27 mouse cellular contexts compared by ENCODE assay signal in the genomic region with DNA sequence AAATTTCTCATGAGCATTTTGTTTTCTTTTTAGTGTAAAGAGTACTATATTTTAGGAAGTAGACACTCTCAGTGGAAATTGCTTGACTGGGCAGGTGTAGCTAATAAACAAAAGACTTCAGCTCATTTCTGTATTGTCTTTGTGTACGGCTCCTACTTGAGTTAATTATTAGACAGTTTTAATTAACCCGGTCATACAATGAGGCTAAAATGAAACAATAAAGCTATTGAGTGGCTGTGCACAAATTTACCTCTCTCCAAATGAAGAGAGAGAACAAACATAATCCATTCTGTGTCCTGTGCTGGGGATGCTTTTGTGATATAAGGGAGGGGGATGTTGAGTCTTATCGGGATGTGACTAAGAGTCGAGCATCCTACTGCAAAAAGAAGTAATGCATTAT. TPM values are rescaled to one million over a fixed set of nuclear protein-coding genes. Genes with fewer than 3 reads are reported as not detected.
DNase-seq lines count a peak whose midpoint lies in the region; ATAC-seq and TF ChIP-seq lines count a peak whose summit lies in the region.
"Had no signal": no experiment of that assay in that cellular context is flagged by ENCODE, and none has a peak within 500 bp of the region (broad histone marks: within the 10 kb centered on the region; RNA-seq: fewer than 3 reads in every experiment).

No protein-coding gene starts in this region.

- no peak for ATAC-seq in forebrain, embryonic 14.5 days
- ATAC-seq in forebrain, embryonic 15.5 days (replicated peaks), result no peak
- peak; percentile 58; the same call in 1 of the 2 replicates for ATAC-seq in kidney, embryonic 15.5 days (replicated peaks; ENCODE audit: low FRiP score)
- ATAC-seq: activated CD4-positive, CD25-positive, alpha-beta regulatory T cell, adult 4 months; CD4-positive, CD25-positive, alpha-beta regulatory T cell, adult 4 months; forebrain, embryonic 16.5 days; Patski had no signal

- no peaks in the 10 kb centered on the region for H3K9me3 ChIP-seq in forebrain, embryonic 14.5 days (replicated peaks; ENCODE audit: control insufficient read depth, low read length)
- H3K9me3 ChIP-seq in forebrain, embryonic 15.5 days, result no peaks in the 10 kb centered on the region
- no peaks in the 10 kb centered on the region for H3K9me3 ChIP-seq in kidney, embryonic 15.5 days (replicated peaks)
- H3K9me3 ChIP-seq: embryonic facial prominence, embryonic 13.5 days; embryonic facial prominence, embryonic 15.5 days; forebrain, embryonic 10.5 days; forebrain, embryonic 12.5 days; G1E had no signal

- no peak overlapping the region for H3K4me2 ChIP-seq in forebrain, embryonic 14.5 days (ENCODE audit: low read length)
- H3K4me2 ChIP-seq in forebrain, embryonic 15.5 days (replicated peaks), result no peak overlapping the region
- H3K4me2 ChIP-seq in kidney, embryonic 15.5 days, result no peak overlapping the region
- H3K4me2 ChIP-seq: embryonic facial prominence, embryonic 13.5 days; embryonic facial prominence, embryonic 15.5 days; forebrain, embryonic 12.5 days had no signal

- H3K27ac ChIP-seq in forebrain, embryonic 14.5 days (ENCODE audit: low read depth, low read length), result no peak overlapping the region
- H3K27ac ChIP-seq in forebrain, embryonic 15.5 days (replicated peaks), result no peak overlapping the region
- H3K27ac ChIP-seq in kidney, embryonic 15.5 days, result no peak overlapping the region
- H3K27ac ChIP-seq: embryonic facial prominence, embryonic 13.5 days; embryonic facial prominence, embryonic 15.5 days; forebrain, embryonic 10.5 days; forebrain, embryonic 12.5 days had no signal

- no peaks in the 10 kb centered on the region for H3K27me3 ChIP-seq in forebrain, embryonic 14.5 days (replicated peaks; ENCODE audit: control insufficient read depth, insufficient read depth, low read length)
- no peaks in the 10 kb centered on the region for H3K27me3 ChIP-seq in forebrain, embryonic 15.5 days
- no peaks in the 10 kb centered on the region; the same call in 1 of the 2 replicates for H3K27me3 ChIP-seq in kidney, embryonic 15.5 days
- H3K27me3 ChIP-seq: CH12.LX; embryonic facial prominence, embryonic 13.5 days; embryonic facial prominence, embryonic 15.5 days; forebrain, embryonic 12.5 days had no signal

- no peak for TF ChIP-seq CTCF in brain, embryonic 14.5 days (IDR thresholded peaks at IDR 0.05; ENCODE audit: borderline replicate concordance, extremely low read depth, insufficient read depth, insufficient read length)

- H3K9ac ChIP-seq in forebrain, embryonic 14.5 days (ENCODE audit: low read length), result no peak overlapping the region
- no peak overlapping the region for H3K9ac ChIP-seq in forebrain, embryonic 15.5 days (replicated peaks)
- no peak overlapping the region for H3K9ac ChIP-seq in kidney, embryonic 15.5 days
- H3K9ac ChIP-seq: embryonic facial prominence, embryonic 13.5 days; embryonic facial prominence, embryonic 15.5 days; forebrain, embryonic 12.5 days had no signal

- no peak for TF ChIP-seq POLR2A in brain, embryonic 14.5 days (IDR thresholded peaks at IDR 0.05; ENCODE audit: borderline replicate concordance, extremely low read depth, insufficient read depth, insufficient read length, poor library complexity, severe bottlenecking)

- WGBS in forebrain, embryonic 14.5 days, result 24% methylated on average over 4 of the region's 4 CpGs
- WGBS in forebrain, embryonic 15.5 days, result 24% methylated on average over 4 of the region's 4 CpGs
- WGBS in kidney, embryonic 15.5 days, result 60% methylated on average over 4 of the region's 4 CpGs

- no peak overlapping the region for H3K4me3 ChIP-seq in forebrain, embryonic 14.5 days (ENCODE audit: low read depth, low read length)
- no peak overlapping the region for H3K4me3 ChIP-seq in forebrain, embryonic 15.5 days
- no peak overlapping the region for H3K4me3 ChIP-seq in kidney, embryonic 15.5 days (replicated peaks)
- H3K4me3 ChIP-seq: embryonic facial prominence, embryonic 13.5 days; embryonic facial prominence, embryonic 15.5 days; erythroblast, embryonic 14.5 days; forebrain, embryonic 10.5 days; forebrain, embryonic 12.5 days had no signal

- no peaks in the 10 kb centered on the region for H3K36me3 ChIP-seq in forebrain, embryonic 14.5 days (ENCODE audit: control insufficient read depth, insufficient read depth, low read length)
- H3K36me3 ChIP-seq in forebrain, embryonic 15.5 days, result no peaks in the 10 kb centered on the region
- H3K36me3 ChIP-seq in kidney, embryonic 15.5 days, result no peaks in the 10 kb centered on the region
- H3K36me3 ChIP-seq: embryonic facial prominence, embryonic 13.5 days; embryonic facial prominence, embryonic 15.5 days; forebrain, embryonic 10.5 days; forebrain, embryonic 12.5 days; G1E had no signal

- no peaks in the 10 kb centered on the region for H3K4me1 ChIP-seq in forebrain, embryonic 14.5 days (ENCODE audit: control insufficient read depth, insufficient read depth, low read length)
- H3K4me1 ChIP-seq in forebrain, embryonic 15.5 days, result peaks cover 9% of the 10 kb centered on the region; the same call in 1 of the 2 replicates
- H3K4me1 ChIP-seq in kidney, embryonic 15.5 days, result no peaks in the 10 kb centered on the region
- H3K4me1 ChIP-seq: embryonic facial prominence, embryonic 13.5 days; embryonic facial prominence, embryonic 15.5 days had no signal

- DNase-seq in forebrain, embryonic 14.5 days (ENCODE audit: low spot score), result peak; percentile 1
- no peak for DNase-seq in kidney, adult 8-10 months
- peak; percentile 8 for DNase-seq in brain, embryonic 14.5 days (ENCODE audit: low read depth)
- DNase-seq: adrenal gland, adult 8-10 months; adrenal gland, postnatal 14 days; adrenal gland, postnatal 36 days; B cell, adult 2 months; cerebellum, adult 11 months; cerebellum, adult 18-20 months; cerebellum, adult 8-10 months; cerebellum, adult 9-11 months; cerebellum, postnatal 14 days; cerebellum, postnatal 36 days; embryo, embryonic 11 days had no signal

RNA-seq across cellular contexts. Expression of a gene that starts 43.9 kb away (rescaled TPM):
- polyA plus RNA-seq in forebrain, embryonic 14.5 days (2014; fragmentation: Nextera tagmentation; extraction: Ambion mirVana), result 1,519 and 1,568 TPM in 2 replicates
- polyA plus RNA-seq in forebrain, embryonic 15.5 days (2015; fragmentation: Nextera tagmentation; extraction: Ambion mirVana), result 1,454 and 1,621 TPM in 2 replicates
- polyA plus RNA-seq in kidney, embryonic 15.5 days (2015; fragmentation: Nextera tagmentation; extraction: Ambion mirVana), result 7.8 and 14.3 TPM in 2 replicates
- 924 and 1,133 TPM in 2 replicates for polyA plus RNA-seq in brain, embryonic 14.5 days (2012; rRNA removed)
- polyA plus RNA-seq: activated CD4-positive, CD25-positive, alpha-beta regulatory T cell, adult 4 months; CD4-positive, CD25-positive, alpha-beta regulatory T cell, adult 4 months; erythroblast, embryonic 14.5 days; G1E had no signal

RNA-seq across cellular contexts. Expression of a gene that starts 53.4 kb away (rescaled TPM):
- 17.5 and 19.9 TPM in 2 replicates for polyA plus RNA-seq in forebrain, embryonic 14.5 days (2014; fragmentation: Nextera tagmentation; extraction: Ambion mirVana)
- 13.1 and 15.9 TPM in 2 replicates for polyA plus RNA-seq in forebrain, embryonic 15.5 days (2015; fragmentation: Nextera tagmentation; extraction: Ambion mirVana)
- 24.3 and 25.4 TPM in 2 replicates for polyA plus RNA-seq in kidney, embryonic 15.5 days (2015; fragmentation: Nextera tagmentation; extraction: Ambion mirVana)
- 15.9 and 18.3 TPM in 2 replicates for polyA plus RNA-seq in brain, embryonic 14.5 days (2012; rRNA removed)
- polyA plus RNA-seq: G1E had no signal

Comparison
In these comparisons a context has a peak if more than half of its experiments do, and no peak if none do; other contexts are left out.
1. DNase-seq: peak in forebrain, embryonic 14.5 days (single experiment) and brain, embryonic 14.5 days (single experiment); none in kidney, adult 8-10 months (0 of 2).
2. RNA of a gene that starts 43.9 kb away (polyA plus RNA-seq): 1,454 to 1,621 TPM in forebrain, embryonic 15.5 days, 1,519 to 1,568 TPM in forebrain, embryonic 14.5 days and 924 to 1,133 TPM in brain, embryonic 14.5 days; 7.8 to 14.3 TPM in kidney, embryonic 15.5 days; every median in the first group is over 10 times any median in the second.